Mouse (Mus musculus) urinary bladder, postnatal 4 days (tissue): ENCODE data around the gene Taar8a.
"Not testable (repeated sequence)": the region's sequence is repeated elsewhere in the genome, so short reads cannot be mapped to it uniquely, and the experiment has no call there.

Experiments used
- DNase-seq, 2 experiments: peaks; one replicate each; pipeline ENCODE4 v3.0.0; 2021 to 2022; ENCODE audit warnings: low spot score in 2 of 2

Taar8a gene

GRCm38 (mm10) chr10:24076200-24076599, at the start of gene Taar8a:
Gene Taar8a, plus strand, starts transcription at chr10:24076500.
- not testable (repeated sequence) for DNase-seq

- no peak for DNase-seq
Observed at GRCm38 (mm10) chr10:24026922-24027321, 49.4 kb upstream of the Taar8a start, which contains the start of gene Taar7d. Gene Taar7d, plus strand, starts transcription at chr10:24027222.

- no peak for DNase-seq
Observed at GRCm38 (mm10) chr10:24031347-24031746, 45.0 kb upstream of the Taar8a start.

- no peak for DNase-seq
Observed at GRCm38 (mm10) chr10:24037314-24037713, 39.0 kb upstream of the Taar8a start, which contains the start of gene Taar7e. Gene Taar7e, plus strand, starts transcription at chr10:24037614.

GRCm38 (mm10) chr10:24040120-24040869, 36.0 kb upstream of the Taar8a start:
- DNase-seq: no peak

- DNase-seq: no peak
Observed at GRCm38 (mm10) chr10:24049210-24049609, 27.1 kb upstream of the Taar8a start, which contains the start of gene Taar7f. Gene Taar7f, plus strand, starts transcription at chr10:24049510.

- no peak for DNase-seq
Observed at GRCm38 (mm10) chr10:24052039-24052438, 24.3 kb upstream of the Taar8a start.

GRCm38 (mm10) chr10:24058986-24059385, 17.3 kb upstream of the Taar8a start:
- DNase-seq: no peak

GRCm38 (mm10) chr10:24074751-24075150, 1.5 kb upstream of the Taar8a start:
- not testable (repeated sequence) for DNase-seq

- no peak for DNase-seq
Observed at GRCm38 (mm10) chr10:24080166-24080565, 3.9 kb downstream of the Taar8a start.

GRCm38 (mm10) chr10:24085936-24086335, 9.6 kb downstream of the Taar8a start:
- no peak for DNase-seq

GRCm38 (mm10) chr10:24086555-24086954, 10.3 kb downstream of the Taar8a start:
- DNase-seq: no peak

GRCm38 (mm10) chr10:24087168-24087567, 10.9 kb downstream of the Taar8a start:
- DNase-seq: no peak

- DNase-seq: no peak
Observed at GRCm38 (mm10) chr10:24092194-24092593, 15.9 kb downstream of the Taar8a start, which contains the start of gene Taar8b. Gene Taar8b, minus strand, starts transcription at chr10:24092294.

GRCm38 (mm10) chr10:24097010-24097409, 20.7 kb downstream of the Taar8a start:
- DNase-seq: not testable (repeated sequence)

GRCm38 (mm10) chr10:24101812-24102211, 25.5 kb downstream of the Taar8a start, which contains the start of gene Taar8c:
Gene Taar8c, minus strand, starts transcription at chr10:24101912.
- DNase-seq: not testable (repeated sequence)

GRCm38 (mm10) chr10:24103299-24103698, 27.0 kb downstream of the Taar8a start:
- DNase-seq: not testable (repeated sequence)

- no peak for DNase-seq
Observed at GRCm38 (mm10) chr10:24107747-24108146, 31.4 kb downstream of the Taar8a start.

- no peak for DNase-seq
Observed at GRCm38 (mm10) chr10:24108236-24108635, 31.9 kb downstream of the Taar8a start.

- DNase-seq: not testable (repeated sequence)
Observed at GRCm38 (mm10) chr10:24109434-24109833, 33.1 kb downstream of the Taar8a start, which contains the start of gene Taar9. Gene Taar9, minus strand, starts transcription at chr10:24109534.

- DNase-seq: no peak
Observed at GRCm38 (mm10) chr10:24111116-24111778, 34.9 kb downstream of the Taar8a start.
